Mouse (Mus musculus): Measurements from ENCODE around the gene Defb21. TPM values are rescaled to one million over a fixed set of nuclear protein-coding genes. Genes with fewer than 3 reads are reported as not detected.

Gene Defb21
- polyA plus RNA-seq, 1 experiment from 2014 or later: not detected

- H3K9me3 ChIP-seq (ENCODE audit: control insufficient read depth, low read length): no peaks in the 10 kb centered on the region
- no peak overlapping the region for H3K4me3 ChIP-seq (replicated peaks; ENCODE audit: low read depth, low read length)
- WGBS: 91% methylated on average over 7 of the region's 7 CpGs
- H3K4me2 ChIP-seq (ENCODE audit: low read length): no peak overlapping the region
- no peaks in the 10 kb centered on the region for H3K27me3 ChIP-seq (ENCODE audit: control insufficient read depth, insufficient read depth, low read length)
- H3K4me1 ChIP-seq (ENCODE audit: control insufficient read depth, insufficient read depth, low read length): no peaks in the 10 kb centered on the region
- no peak overlapping the region for H3K27ac ChIP-seq (replicated peaks; ENCODE audit: low read depth, low read length)
- ATAC-seq (ENCODE audit: low FRiP score, low TSS enrichment) (no peak), DNase-seq (no peak)
- H3K36me3 ChIP-seq (ENCODE audit: control insufficient read depth, insufficient read depth, low read length): no peaks in the 10 kb centered on the region
- H3K9ac ChIP-seq (replicated peaks; ENCODE audit: low read length): no peak overlapping the region
Measured at GRCm38 (mm10) chr2:152556655-152557054, 15.9 kb upstream of the Defb21 start.

GRCm38 (mm10) chr2:152569038-152569437 is 3.5 kb upstream of the Defb21 start, which contains the start of gene Gm17416:
Gene Gm17416 (plus strand): TSS chr2:152569338.
- Histone ChIP-seq H3K4me2 (ENCODE audit: low read length) (no peak within 1 kb of the TSS), H3K27me3 (ENCODE audit: control insufficient read depth, insufficient read depth, low read length) (no peaks in the 10 kb centered on the region), H3K36me3 (ENCODE audit: control insufficient read depth, insufficient read depth, low read length) (no peaks in the 10 kb centered on the region), H3K27ac (replicated peaks; ENCODE audit: low read depth, low read length) (no peak within 1 kb of the TSS), H3K9me3 (ENCODE audit: control insufficient read depth, low read length) (no peaks in the 10 kb centered on the region), H3K4me3 (replicated peaks; ENCODE audit: low read depth, low read length) (no peak within 1 kb of the TSS), H3K9ac (replicated peaks; ENCODE audit: low read length) (no peak within 1 kb of the TSS), H3K4me1 (ENCODE audit: control insufficient read depth, insufficient read depth, low read length) (no peaks in the 10 kb centered on the region)
- no peak for ATAC-seq (ENCODE audit: low FRiP score, low TSS enrichment)
- 93% methylated on average over 5 of the region's 5 CpGs for WGBS
- DNase-seq: no peak

DNA sequence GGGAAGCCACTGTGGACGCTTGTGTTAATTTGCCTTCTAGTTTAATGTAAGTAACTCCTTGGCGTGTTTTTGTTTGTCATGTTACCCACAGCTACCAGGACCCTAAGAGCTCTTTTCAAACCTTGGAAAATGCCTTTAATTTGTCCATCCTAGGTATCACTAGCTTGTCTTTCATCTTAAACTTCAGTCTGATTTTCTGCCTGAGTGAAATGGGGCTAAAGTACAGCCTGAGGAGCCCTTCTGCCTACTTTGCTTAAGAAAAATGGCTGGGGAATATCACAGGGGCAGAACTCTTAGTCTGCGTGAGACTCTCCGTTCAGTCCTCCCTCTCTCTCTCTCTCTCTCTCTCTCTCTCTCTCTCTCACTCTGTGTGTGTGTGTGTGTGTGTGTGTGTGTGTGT is 2.7 kb upstream of the Defb21 start:
- H3K9ac ChIP-seq (replicated peaks; ENCODE audit: low read length): no peak overlapping the region
- no peaks in the 10 kb centered on the region for H3K9me3 ChIP-seq (ENCODE audit: control insufficient read depth, low read length)
- no peaks in the 10 kb centered on the region for H3K36me3 ChIP-seq (ENCODE audit: control insufficient read depth, insufficient read depth, low read length)
- H3K4me1 ChIP-seq (ENCODE audit: control insufficient read depth, insufficient read depth, low read length): no peaks in the 10 kb centered on the region
- no peak overlapping the region for H3K4me3 ChIP-seq (replicated peaks; ENCODE audit: low read depth, low read length)
- H3K4me2 ChIP-seq (ENCODE audit: low read length): no peak overlapping the region
- no peaks in the 10 kb centered on the region for H3K27me3 ChIP-seq (ENCODE audit: control insufficient read depth, insufficient read depth, low read length)
- DNase-seq (no peak), ATAC-seq (ENCODE audit: low FRiP score, low TSS enrichment) (no peak)
- WGBS: 79% methylated on average over 4 of the region's 4 CpGs
- H3K27ac ChIP-seq (replicated peaks; ENCODE audit: low read depth, low read length): no peak overlapping the region

DNA sequence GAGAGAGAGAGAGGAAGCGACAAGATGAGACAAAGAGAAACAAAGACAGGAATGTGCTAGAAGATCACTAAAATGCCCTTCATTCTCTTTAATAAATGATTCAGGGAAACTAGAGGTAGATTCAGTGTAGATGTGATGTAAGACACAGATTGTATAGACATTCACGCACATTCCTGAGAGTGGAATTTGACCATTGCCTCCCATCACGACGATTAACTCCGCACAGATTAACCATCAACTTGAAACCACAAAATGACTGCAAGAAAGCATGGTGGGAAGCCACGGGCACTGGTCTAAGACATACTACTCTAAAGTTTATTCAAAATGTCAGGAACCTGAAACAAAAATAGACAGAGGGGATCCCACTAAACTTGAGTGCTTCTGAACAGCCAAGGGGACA is 2.2 kb upstream of the Defb21 start:
- H3K27ac ChIP-seq (replicated peaks; ENCODE audit: low read depth, low read length): no peak overlapping the region
- H3K9me3 ChIP-seq (ENCODE audit: control insufficient read depth, low read length): no peaks in the 10 kb centered on the region
- ATAC-seq (ENCODE audit: low FRiP score, low TSS enrichment) (no peak), DNase-seq (no peak)
- no peaks in the 10 kb centered on the region for H3K27me3 ChIP-seq (ENCODE audit: control insufficient read depth, insufficient read depth, low read length)
- no peak overlapping the region for H3K4me3 ChIP-seq (replicated peaks; ENCODE audit: low read depth, low read length)
- no peaks in the 10 kb centered on the region for H3K4me1 ChIP-seq (ENCODE audit: control insufficient read depth, insufficient read depth, low read length)
- WGBS: 87% methylated on average over 6 of the region's 6 CpGs
- H3K36me3 ChIP-seq (ENCODE audit: control insufficient read depth, insufficient read depth, low read length): no peaks in the 10 kb centered on the region
- H3K9ac ChIP-seq (replicated peaks; ENCODE audit: low read length): no peak overlapping the region
- H3K4me2 ChIP-seq (ENCODE audit: low read length): no peak overlapping the region

GRCm38 (mm10) chr2:152573484-152573883 is 940 bp downstream of the Defb21 start:
- 90% methylated on average over 8 of the region's 8 CpGs for WGBS
- ATAC-seq (ENCODE audit: low FRiP score, low TSS enrichment): no peak

GRCm38 (mm10) chr2:152580107-152580506 is 7.6 kb downstream of the Defb21 start, which contains the start of gene Defb19:
Gene Defb19 (minus strand): TSS chr2:152580312.
- Histone ChIP-seq H3K36me3 (ENCODE audit: control insufficient read depth, insufficient read depth, low read length) (no peaks in the 10 kb centered on the region), H3K4me1 (ENCODE audit: control insufficient read depth, insufficient read depth, low read length) (no peaks in the 10 kb centered on the region), H3K9ac (replicated peaks; ENCODE audit: low read length) (no peak within 1 kb of the TSS), H3K27ac (replicated peaks; ENCODE audit: low read depth, low read length) (no peak within 1 kb of the TSS), H3K4me3 (replicated peaks; ENCODE audit: low read depth, low read length) (no peak within 1 kb of the TSS), H3K9me3 (ENCODE audit: control insufficient read depth, low read length) (no peaks in the 10 kb centered on the region), H3K4me2 (ENCODE audit: low read length) (no peak within 1 kb of the TSS), H3K27me3 (ENCODE audit: control insufficient read depth, insufficient read depth, low read length) (no peaks in the 10 kb centered on the region)
- no peak for DNase-seq
- ATAC-seq (ENCODE audit: low FRiP score, low TSS enrichment): no peak
- 72% methylated on average over 7 of the region's 7 CpGs for WGBS

More at GRCm38 (mm10) chr2:152573484-152573883, 940 bp downstream of the Defb21 start:
- Histone ChIP-seq H3K36me3 (ENCODE audit: control insufficient read depth, insufficient read depth, low read length) (no peaks in the 10 kb centered on the region), H3K4me2 (ENCODE audit: low read length) (no peak overlapping the region), H3K27ac (replicated peaks; ENCODE audit: low read depth, low read length) (no peak overlapping the region), H3K9ac (replicated peaks; ENCODE audit: low read length) (no peak overlapping the region), H3K27me3 (ENCODE audit: control insufficient read depth, insufficient read depth, low read length) (no peaks in the 10 kb centered on the region), H3K4me1 (ENCODE audit: control insufficient read depth, insufficient read depth, low read length) (no peaks in the 10 kb centered on the region), H3K9me3 (ENCODE audit: control insufficient read depth, low read length) (no peaks in the 10 kb centered on the region), H3K4me3 (replicated peaks; ENCODE audit: low read depth, low read length) (no peak overlapping the region)
- DNase-seq: no peak

DNA sequence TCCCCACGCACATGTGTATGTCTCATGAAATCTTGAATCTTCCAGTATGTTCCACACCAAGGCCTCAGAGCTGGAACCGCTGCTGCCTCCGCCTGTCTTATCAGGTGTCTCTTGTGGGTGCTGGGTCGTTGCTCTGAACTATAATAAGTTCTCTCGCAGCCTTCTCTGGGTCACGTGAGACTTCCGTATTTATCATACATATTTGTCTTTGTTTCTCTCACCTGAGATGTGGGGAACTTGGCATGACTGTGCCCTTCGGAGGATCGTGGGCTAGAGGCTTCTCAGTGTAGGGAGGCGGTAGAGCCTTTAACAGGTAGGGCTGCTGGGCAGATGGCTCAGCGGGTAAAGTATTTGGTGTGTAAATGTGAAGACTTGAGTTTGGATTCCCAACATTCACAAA is 8.1 kb downstream of the Defb21 start:
- Histone ChIP-seq H3K27ac (replicated peaks; ENCODE audit: low read depth, low read length) (no peak overlapping the region), H3K9ac (replicated peaks; ENCODE audit: low read length) (no peak overlapping the region), H3K4me2 (ENCODE audit: low read length) (no peak overlapping the region), H3K4me1 (ENCODE audit: control insufficient read depth, insufficient read depth, low read length) (no peaks in the 10 kb centered on the region), H3K27me3 (ENCODE audit: control insufficient read depth, insufficient read depth, low read length) (no peaks in the 10 kb centered on the region), H3K36me3 (ENCODE audit: control insufficient read depth, insufficient read depth, low read length) (no peaks in the 10 kb centered on the region), H3K9me3 (ENCODE audit: control insufficient read depth, low read length) (no peaks in the 10 kb centered on the region), H3K4me3 (replicated peaks; ENCODE audit: low read depth, low read length) (no peak overlapping the region)
- DNase-seq: no peak
- WGBS: 94% methylated on average over 11 of the region's 11 CpGs
- no peak for ATAC-seq (ENCODE audit: low FRiP score, low TSS enrichment)

DNA sequence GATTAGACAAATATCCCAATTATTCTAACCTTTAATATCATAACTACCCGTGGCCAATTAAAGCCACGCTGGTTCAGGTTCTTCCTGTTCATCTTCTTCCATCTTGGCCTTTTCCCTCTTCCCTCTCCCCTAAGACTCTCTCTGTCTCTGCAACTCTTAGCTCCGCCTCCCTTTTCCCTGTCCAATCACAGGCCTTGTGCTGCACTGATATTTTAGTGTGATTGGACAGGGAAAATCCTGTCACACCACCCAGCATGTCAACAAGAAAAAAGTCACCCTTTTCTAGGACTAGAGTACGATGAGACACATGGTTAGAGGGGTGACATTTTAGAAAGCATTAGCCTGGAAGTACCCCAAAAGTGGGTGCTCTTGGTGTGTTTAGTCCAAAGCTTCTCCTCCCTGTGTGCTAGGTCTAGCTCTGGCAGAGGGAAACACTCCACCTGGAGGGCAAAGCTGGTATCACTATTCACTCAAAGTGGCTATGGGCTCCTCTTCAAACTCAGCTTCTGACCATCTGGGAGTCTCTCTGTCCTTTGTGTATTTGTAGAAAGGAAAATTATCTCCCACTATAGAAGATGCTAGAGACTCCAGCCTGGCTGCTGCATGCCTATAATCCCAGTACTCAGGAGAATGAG is 14.5 kb downstream of the Defb21 start:
- Histone ChIP-seq H3K4me3 (replicated peaks; ENCODE audit: low read depth, low read length) (no peak overlapping the region), H3K9ac (replicated peaks; ENCODE audit: low read length) (no peak overlapping the region), H3K4me1 (ENCODE audit: control insufficient read depth, insufficient read depth, low read length) (no peaks in the 10 kb centered on the region), H3K27ac (replicated peaks; ENCODE audit: low read depth, low read length) (no peak overlapping the region), H3K9me3 (ENCODE audit: control insufficient read depth, low read length) (no peaks in the 10 kb centered on the region), H3K27me3 (ENCODE audit: control insufficient read depth, insufficient read depth, low read length) (no peaks in the 10 kb centered on the region), H3K36me3 (ENCODE audit: control insufficient read depth, insufficient read depth, low read length) (no peaks in the 10 kb centered on the region), H3K4me2 (ENCODE audit: low read length) (no peak overlapping the region)
- no peak for DNase-seq
- 73% methylated on average over 4 of the region's 4 CpGs for WGBS
- no peak for ATAC-seq (ENCODE audit: low FRiP score, low TSS enrichment)

DNA sequence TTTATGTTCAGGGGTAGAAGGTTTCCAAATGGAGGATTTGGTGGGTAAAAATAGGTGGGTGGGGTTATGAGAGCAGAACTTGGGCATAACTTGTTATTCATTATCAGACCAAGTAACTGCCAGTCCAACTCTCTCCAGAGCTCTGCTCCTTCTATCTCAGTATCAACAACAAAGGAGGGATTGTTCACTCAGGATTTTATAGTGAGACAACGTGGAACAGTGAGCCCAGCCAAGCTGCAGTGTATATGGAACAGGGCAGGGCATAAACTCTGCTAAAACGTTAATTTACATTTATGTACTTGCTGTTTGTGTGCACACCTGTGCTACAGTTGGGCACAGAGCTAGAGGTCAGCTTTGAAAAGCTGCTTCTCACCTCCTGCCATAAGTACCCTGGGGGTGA is 15.9 kb downstream of the Defb21 start:
- no peak for ATAC-seq (ENCODE audit: low FRiP score, low TSS enrichment)
- DNase-seq: no peak

More for the DNA sequence above, 15.9 kb downstream of the Defb21 start:
- 54% methylated on average over 2 of the region's 2 CpGs for WGBS
- no peak overlapping the region for H3K9ac ChIP-seq (replicated peaks; ENCODE audit: low read length)
- H3K9me3 ChIP-seq (ENCODE audit: control insufficient read depth, low read length): no peaks in the 10 kb centered on the region
- no peaks in the 10 kb centered on the region for H3K4me1 ChIP-seq (ENCODE audit: control insufficient read depth, insufficient read depth, low read length)
- H3K4me2 ChIP-seq (ENCODE audit: low read length): no peak overlapping the region
- H3K27me3 ChIP-seq (ENCODE audit: control insufficient read depth, insufficient read depth, low read length): no peaks in the 10 kb centered on the region
- H3K27ac ChIP-seq (replicated peaks; ENCODE audit: low read depth, low read length): no peak overlapping the region
- no peak overlapping the region for H3K4me3 ChIP-seq (replicated peaks; ENCODE audit: low read depth, low read length)
- no peaks in the 10 kb centered on the region for H3K36me3 ChIP-seq (ENCODE audit: control insufficient read depth, insufficient read depth, low read length)
